Mouse (Mus musculus) monocyte, adult 2 months (primary cell): ENCODE results near the gene Def6.

Experiments
- DNase-seq, 2 experiments: peaks; one replicate each; pipeline ENCODE4 v3.0.0; 2022; ENCODE audit warnings: low spot score in 2 of 2, low read depth in 1 of 2

Gene Def6

GRCm38 (mm10) chr17:28271537-28272266 is 64.1 kb downstream of the Def6 start:
- DNase-seq = no peak

DNA sequence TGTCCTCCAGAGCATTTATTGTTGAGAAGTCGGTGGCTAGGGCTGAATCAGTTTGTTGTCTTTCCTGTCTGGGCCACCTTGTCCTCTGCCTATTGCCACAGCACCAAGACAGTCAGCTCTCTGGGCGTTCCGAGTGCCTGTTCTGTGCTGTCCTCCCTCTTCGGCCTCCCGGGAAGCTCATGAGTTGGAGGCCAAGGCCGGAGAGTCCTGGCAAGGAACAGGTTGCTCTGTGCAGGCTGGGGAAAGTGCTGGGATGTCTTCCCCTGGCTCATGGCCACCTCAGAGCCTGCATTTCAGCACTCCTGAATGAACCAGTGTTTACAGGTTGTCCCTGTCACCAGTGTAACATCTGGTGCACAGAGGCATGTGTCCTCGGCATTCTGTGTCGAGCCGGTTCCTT is 64.7 kb downstream of the Def6 start:
- no peak for DNase-seq

- no peak for DNase-seq
Observed at GRCm38 (mm10) chr17:28272837-28273236, 65.3 kb downstream of the Def6 start.

GRCm38 (mm10) chr17:28274739-28275138 is 67.2 kb downstream of the Def6 start:
- no peak for DNase-seq

- DNase-seq = no peak
Observed at GRCm38 (mm10) chr17:28277226-28277625, 69.6 kb downstream of the Def6 start.

GRCm38 (mm10) chr17:28277721-28278120 is 70.1 kb downstream of the Def6 start:
- no peak for DNase-seq

- no peak for DNase-seq
Observed at GRCm38 (mm10) chr17:28278156-28278555, 70.6 kb downstream of the Def6 start.
